Mouse (Mus musculus): ENCODE data around the gene Oxsm. TPM values are rescaled to one million over a fixed set of nuclear protein-coding genes. Genes with fewer than 3 reads are reported as not detected.

The Oxsm gene
- total RNA-seq, 2 experiments from 2014 or later, result 9.3 to 10.1 TPM

DNA sequence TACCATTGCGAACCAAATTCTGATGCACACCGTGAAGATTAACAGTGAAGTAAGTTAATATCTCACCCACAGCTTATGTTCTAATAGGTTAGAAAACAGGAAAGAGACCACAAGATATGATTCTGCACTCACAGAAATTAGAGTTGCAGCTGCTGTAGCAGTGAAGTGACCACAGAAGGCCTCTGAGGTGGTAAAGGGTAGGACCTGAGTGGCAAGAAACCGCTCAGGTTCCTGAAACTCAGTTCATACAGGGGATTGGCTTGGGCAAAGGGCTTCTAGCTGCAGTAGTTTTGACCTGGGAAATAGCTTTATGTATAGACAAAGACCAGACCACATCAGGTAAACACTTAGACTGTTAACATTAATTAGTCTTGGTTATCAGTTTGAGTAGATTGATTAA, 6.1 kb upstream of the Oxsm start:
- Histone ChIP-seq H3K4me3 (no peak overlapping the region), H3K27ac (no peak overlapping the region)
- no peak for DNase-seq (ENCODE audit: low spot score in 2 of 2)
- TF ChIP-seq CTCF (conservative IDR thresholded peaks at IDR 0.05), result no peak

GRCm38 (mm10) chr14:16250099-16250498, 491 bp upstream of the Oxsm start:
- H3K4me3 ChIP-seq, result peak overlapping the region; percentile 92
- no peak for DNase-seq (ENCODE audit: low spot score in 2 of 2)
- TF ChIP-seq CTCF (conservative IDR thresholded peaks at IDR 0.05), result no peak
- peak overlapping the region; percentile 99 for H3K27ac ChIP-seq

DNA sequence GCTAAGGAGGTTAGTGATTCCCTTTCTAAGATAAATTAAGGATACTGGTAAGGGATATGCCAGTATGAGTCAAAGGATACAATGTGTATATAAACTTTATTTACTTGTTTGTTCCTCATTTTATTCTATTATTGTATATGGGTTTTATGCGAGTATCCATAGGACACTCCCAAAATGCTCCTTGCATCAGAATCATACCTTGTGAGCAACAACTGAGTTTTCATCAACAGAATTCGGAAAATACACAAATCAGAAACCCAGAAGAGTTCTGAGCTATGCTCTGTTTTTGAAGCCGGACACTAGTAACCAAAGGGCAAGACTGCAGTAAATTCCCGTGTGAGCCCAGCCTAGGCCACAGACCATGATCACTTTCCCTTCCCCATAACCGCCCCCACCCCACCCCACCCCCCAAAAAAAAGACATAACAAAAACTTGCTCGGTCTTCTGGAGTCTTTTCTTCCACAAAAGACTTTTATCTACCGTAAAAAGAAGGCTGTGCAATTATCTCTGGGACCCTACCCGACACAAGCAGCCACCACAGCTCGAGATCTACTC, 928 bp downstream of the Oxsm start:
- Histone ChIP-seq H3K27ac (peak overlapping the region; percentile 99), H3K4me3 (peak overlapping the region; percentile 92)
- no peak for DNase-seq (ENCODE audit: low spot score in 2 of 2)
- TF ChIP-seq CTCF (conservative IDR thresholded peaks at IDR 0.05), result no peak

DNA sequence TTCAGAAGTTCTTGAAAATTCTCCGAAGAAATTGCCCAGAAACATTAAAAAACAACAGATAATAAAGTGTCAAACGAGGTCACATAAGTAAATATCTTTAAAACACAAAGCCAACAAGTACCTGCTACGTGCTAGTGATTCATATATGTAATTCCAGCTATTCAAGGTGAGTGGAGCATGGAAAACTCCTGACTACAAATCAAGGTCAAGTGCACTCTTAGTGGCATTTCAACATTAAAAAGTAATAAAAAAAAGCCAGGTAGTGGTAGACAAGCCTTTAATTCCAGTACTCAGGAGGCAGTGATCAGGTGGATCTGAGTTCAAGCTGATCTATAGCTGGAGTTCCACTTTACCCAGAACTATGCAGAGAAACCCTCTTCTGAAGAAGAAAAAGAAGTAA, 1.5 kb downstream of the Oxsm start:
- no peak for TF ChIP-seq CTCF (conservative IDR thresholded peaks at IDR 0.05)
- peak overlapping the region; percentile 92 for H3K4me3 ChIP-seq
- no peak overlapping the region for H3K27ac ChIP-seq
- no peak for DNase-seq (ENCODE audit: low spot score in 2 of 2)

DNA sequence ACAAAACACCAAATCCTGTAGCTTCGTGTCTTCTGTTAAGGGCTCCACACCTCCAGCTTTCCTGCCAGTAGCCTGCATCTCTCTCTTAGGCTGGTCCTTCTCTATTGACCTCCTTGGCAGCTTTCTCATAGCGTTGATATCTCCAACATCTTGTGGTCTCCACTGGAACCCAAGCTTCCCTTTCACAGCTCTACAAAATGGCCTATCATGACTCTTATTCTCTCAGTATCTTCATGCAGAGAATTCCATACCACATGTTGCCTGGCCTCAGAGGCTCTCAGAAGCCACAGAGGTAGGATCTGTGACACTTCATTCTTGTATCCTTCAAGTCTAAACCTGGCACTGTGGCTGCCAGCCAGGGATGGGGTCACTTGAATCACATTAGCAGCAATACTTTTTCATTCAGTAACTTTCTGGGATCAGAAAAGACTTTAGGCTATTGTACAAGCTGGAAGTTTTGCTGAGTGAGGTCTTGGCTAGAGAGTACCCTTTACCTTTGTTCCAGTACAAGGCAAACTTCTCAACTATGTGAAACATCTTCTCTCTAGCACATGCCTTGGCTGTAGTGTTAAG, 3.2 kb downstream of the Oxsm start:
- H3K27ac ChIP-seq, result no peak overlapping the region
- DNase-seq (ENCODE audit: low spot score in 2 of 2), result no peak
- H3K4me3 ChIP-seq, result no peak overlapping the region
- TF ChIP-seq CTCF (conservative IDR thresholded peaks at IDR 0.05), result no peak

- TF ChIP-seq CTCF (conservative IDR thresholded peaks at IDR 0.05), result no peak
- DNase-seq (ENCODE audit: low spot score in 2 of 2), result no peak
- Histone ChIP-seq H3K27ac (no peak overlapping the region), H3K4me3 (no peak overlapping the region)
These were observed 4.5 kb downstream of the Oxsm start for GRCm38 (mm10) chr14:16245127-16245526.

DNA sequence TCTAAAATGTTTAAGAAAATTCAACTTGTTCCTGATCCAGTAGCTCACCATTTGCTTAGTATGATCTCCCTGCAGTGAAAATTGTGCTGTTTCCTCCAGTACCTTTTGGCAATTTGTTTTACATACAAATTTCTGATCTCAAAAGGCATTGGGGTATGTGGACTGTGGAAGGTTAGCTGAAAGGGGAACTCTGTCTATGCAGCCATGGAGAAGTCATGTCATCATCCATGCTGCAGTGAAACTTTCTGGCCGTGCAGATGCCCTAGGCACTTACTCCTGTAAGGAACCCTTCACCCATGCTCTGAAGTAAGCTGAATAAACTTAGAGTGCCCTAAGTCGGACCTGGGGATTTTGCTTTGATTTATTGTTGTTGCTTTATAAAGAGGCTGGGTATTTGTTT, 5.2 kb downstream of the Oxsm start:
- H3K27ac ChIP-seq, result peak overlapping the region; percentile 89; the same call in 1 of the 2 replicates
- no peak for TF ChIP-seq CTCF (conservative IDR thresholded peaks at IDR 0.05)
- no peak for DNase-seq (ENCODE audit: low spot score in 2 of 2)
- no peak overlapping the region for H3K4me3 ChIP-seq

DNA sequence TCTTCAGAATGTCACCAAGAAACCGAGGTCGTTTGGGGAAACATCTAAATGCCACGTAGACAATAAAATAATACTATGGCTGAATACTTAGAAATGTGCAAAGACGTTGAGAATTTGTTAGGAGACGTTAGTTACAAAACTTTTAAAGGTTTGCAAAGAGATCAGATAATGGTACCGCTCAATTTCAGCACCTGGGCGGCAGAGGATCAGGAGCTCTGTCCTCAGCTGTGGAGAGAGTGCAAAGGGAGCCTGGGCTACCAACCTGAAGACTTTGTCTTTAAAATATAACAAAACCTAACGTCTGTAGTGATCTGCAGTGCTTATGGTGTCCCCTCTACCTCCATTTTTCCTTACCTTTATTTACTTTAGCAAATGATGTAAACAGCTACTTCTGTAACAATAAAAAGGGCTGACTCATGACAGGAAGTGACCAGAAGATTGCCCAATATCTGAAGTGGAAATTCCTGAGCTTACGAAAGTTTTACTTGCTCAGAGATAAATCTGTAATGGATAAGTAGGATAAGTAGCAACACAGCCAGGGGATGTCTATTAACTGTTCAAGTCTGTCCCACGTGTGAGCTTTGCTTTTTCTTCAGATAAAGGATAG, 5.9 kb downstream of the Oxsm start:
- no peak for DNase-seq (ENCODE audit: low spot score in 2 of 2)
- Histone ChIP-seq H3K4me3 (peak overlapping the region; percentile 85), H3K27ac (peak overlapping the region; percentile 89)
- TF ChIP-seq CTCF (conservative IDR thresholded peaks at IDR 0.05), result no peak

DNA sequence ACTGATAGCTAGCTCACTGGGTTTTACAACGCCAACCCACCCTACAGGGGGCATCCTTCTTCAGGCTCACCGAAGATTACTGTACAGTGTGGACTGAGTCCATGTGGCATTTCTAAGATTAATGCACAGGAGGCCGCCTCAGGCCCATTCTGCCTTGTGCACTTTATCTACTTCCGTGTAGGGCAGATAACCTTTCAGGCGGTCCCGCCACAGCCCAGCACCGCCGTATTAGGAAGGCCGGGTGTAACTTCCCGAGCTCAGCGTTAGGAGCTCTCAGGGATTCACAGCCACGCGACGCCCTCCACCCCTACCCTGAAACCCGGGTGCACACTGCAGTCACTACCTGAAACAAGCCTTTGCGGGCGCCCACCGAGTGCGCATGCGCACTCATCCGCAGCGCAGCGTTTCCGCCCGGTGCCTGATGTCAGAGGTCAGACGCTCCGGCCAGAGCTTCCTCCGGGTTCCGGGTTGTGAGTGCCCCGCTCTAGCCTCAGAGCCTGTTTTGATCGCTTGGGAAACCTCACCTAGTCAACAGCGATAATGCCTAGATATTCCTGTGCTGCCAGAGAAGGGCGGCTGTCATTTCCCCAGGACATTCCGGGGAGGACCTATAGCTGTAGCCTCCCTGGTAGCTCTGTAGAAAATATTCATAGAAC, 6.5 kb downstream of the Oxsm start:
- TF ChIP-seq CTCF (conservative IDR thresholded peaks at IDR 0.05), result peak; percentile 61
- peak; percentile 86 for DNase-seq (ENCODE audit: low spot score in 2 of 2)
- H3K27ac ChIP-seq, result peak overlapping the region; percentile 89

DNA sequence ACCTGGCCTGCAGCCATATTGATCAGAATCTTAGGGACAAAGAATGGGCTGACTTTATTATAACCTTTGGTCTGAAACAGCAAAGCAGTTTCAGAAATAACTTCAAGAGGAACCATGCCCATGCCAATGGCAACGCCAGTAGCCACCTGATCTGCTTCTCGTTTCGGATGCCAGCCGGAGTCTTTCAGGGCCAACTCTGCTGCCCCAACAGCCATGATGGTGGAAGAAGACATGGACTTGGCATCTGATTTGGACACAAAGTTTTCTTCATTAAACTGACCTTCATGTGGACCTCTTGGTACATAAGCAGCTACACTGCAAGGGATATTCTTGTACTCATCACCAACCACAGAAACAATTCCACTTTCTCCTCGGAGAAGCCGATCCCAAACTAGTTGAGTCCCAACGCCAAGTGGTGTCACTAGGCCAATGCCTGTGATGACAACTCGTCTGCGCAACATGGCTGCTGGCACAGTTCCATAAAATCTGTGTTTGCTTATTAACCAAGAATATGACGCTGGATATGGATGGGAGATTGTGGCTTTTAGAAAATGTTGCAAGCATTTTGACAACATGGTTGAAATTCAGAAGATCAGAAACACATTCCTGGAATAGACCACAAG, 7.3 kb downstream of the Oxsm start:
- DNase-seq (ENCODE audit: low spot score in 2 of 2), result no peak

More for the DNA sequence above, 6.5 kb downstream of the Oxsm start:
- peak overlapping the region; percentile 85 for H3K4me3 ChIP-seq

DNA sequence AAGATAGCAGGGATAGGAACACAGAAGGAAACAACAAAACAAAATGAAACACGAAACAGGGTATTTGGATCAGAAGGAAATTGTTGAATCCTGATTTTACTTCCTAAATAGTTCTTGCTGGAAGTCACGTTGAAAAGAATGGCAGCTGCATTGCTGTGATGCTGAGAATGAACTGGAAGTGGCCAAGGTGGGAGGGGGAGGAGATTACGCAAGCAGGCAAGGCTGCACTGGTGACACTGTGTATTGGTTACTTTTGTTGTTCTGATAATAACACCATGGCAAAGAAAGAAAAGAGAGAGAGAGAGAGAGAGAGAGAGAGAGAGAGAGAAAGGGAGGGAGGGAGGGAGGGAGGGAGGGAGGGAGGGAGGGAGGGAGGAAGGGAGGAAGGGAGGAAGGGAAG, 13.1 kb downstream of the Oxsm start:
- no peak for DNase-seq (ENCODE audit: low spot score in 2 of 2)
- no peak overlapping the region for H3K27ac ChIP-seq
- H3K4me3 ChIP-seq, result no peak overlapping the region
- no peak for TF ChIP-seq CTCF (conservative IDR thresholded peaks at IDR 0.05)

More for the DNA sequence above, 7.3 kb downstream of the Oxsm start:
- Histone ChIP-seq H3K4me3 (peak overlapping the region; percentile 85), H3K27ac (peak overlapping the region; percentile 89)
- TF ChIP-seq CTCF (conservative IDR thresholded peaks at IDR 0.05), result no peak

DNA sequence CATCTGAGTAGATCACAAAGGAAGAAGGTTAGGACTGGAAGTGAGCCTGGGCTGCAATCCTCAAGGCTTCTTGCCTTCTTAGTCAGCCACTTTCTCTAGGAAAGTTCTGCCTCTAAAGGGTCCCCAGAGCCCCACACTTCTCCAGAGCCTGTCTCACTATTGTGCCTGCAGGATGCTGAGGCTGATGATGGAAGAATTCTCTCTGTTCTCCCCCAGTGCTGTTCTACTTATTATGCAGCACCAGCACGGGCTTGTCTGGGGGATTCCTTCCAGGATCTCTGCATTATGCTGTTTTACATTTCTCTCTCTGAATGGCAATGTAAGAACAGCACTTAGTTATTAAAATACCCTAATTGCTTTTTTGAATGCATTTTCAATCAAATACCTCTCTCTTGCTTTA, 16.1 kb downstream of the Oxsm start:
- Histone ChIP-seq H3K4me3 (no peak overlapping the region), H3K27ac (no peak overlapping the region)
- no peak for DNase-seq (ENCODE audit: low spot score in 2 of 2)
- TF ChIP-seq CTCF (conservative IDR thresholded peaks at IDR 0.05), result no peak

DNA sequence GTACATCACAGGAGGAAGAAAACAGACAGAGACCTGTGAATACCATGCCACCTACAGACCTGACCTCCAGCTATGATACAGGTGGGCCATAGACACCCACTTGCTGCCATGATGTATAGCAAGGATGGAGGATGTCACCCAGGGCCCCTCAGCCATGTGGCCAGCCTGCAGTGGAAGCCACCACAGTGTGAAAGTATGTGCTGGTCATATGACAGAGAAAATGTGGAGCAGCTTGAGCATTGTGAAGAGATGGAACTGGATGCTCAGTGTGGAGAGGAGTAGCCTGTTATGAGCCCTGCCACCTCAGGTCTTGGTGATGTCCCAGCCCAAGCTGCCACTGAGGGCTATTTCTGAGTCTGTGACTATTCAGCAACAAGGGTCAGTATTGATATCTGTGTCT, 19.0 kb downstream of the Oxsm start:
- H3K27ac ChIP-seq, result no peak overlapping the region
- TF ChIP-seq CTCF (conservative IDR thresholded peaks at IDR 0.05), result no peak
- no peak overlapping the region for H3K4me3 ChIP-seq
- no peak for DNase-seq (ENCODE audit: low spot score in 2 of 2)
